Mouse (Mus musculus) liver, postnatal 0 days (tissue): ENCODE data around the gene Thap8.

Experiments
- CTCF ChIP-seq: sonication (generic); IDR thresholded peaks from 2 replicates; pipeline ENCODE4 v1.5.1; 2016; ENCODE audit warnings: antibody characterized with exemption, low read depth
- EP300 ChIP-seq: IDR thresholded peaks from 2 replicates; pipeline ENCODE4 v1.6.1; 2016; ENCODE audit warnings: antibody characterized with exemption, low read depth, mild to moderate bottlenecking

- TF ChIP-seq CTCF (no peak), EP300 (no peak)
Observed at GRCm38 (mm10) chr7:30293795-30294194, 13.9 kb downstream of the Thap8 start.
